Mouse (Mus musculus) heart, embryonic 14.5 days (tissue): ENCODE measurements around the gene Necab3. TPM values are rescaled to one million over a fixed set of nuclear protein-coding genes. Genes with fewer than 3 reads are reported as not detected.

ENCODE experiments used
- ATAC-seq: fragments of 200-750 bp; cut with Nextera tagmentation; 2 replicates; pipeline ENCODE4 v1.8.0; 2017; ENCODE audit warnings: low read depth, moderate TSS enrichment; ENCODE audit not compliant: insufficient number of reproducible peaks, insufficient read depth, low FRiP score
- H3K27ac ChIP-seq, 2 experiments: fragments of 200-500 bp in 1 of 2; fragments of 300-500 bp in 1 of 2; sonication (generic) in 1 of 2; replicated peaks in 1 of 2; 2 replicates each; pipeline ENCODE4 v1.5.1; 2012 to 2014; ENCODE audit warnings: low read depth in 2 of 2, low read length in 2 of 2, control low read depth in 1 of 2, mild to moderate bottlenecking in 1 of 2, mixed read lengths in 1 of 2; ENCODE audit not compliant: control insufficient read depth in 1 of 2, insufficient read depth in 1 of 2
- H3K27me3 ChIP-seq: fragments of 300-500 bp; sonication (generic); 2 replicates; pipeline ENCODE4 v1.6.1; 2014; ENCODE audit warnings: mild to moderate bottlenecking, low read length, control low read depth; ENCODE audit not compliant: control insufficient read depth, insufficient read depth
- H3K36me3 ChIP-seq: fragments of 300-500 bp; sonication (generic); 2 replicates; pipeline ENCODE4 v1.6.1; 2014; ENCODE audit warnings: mild to moderate bottlenecking, control low read depth, low read length, mixed read lengths; ENCODE audit not compliant: control insufficient read depth, insufficient read depth
- H3K4me1 ChIP-seq, 2 experiments: fragments of 200-500 bp in 1 of 2; fragments of 300-500 bp in 1 of 2; sonication (generic) in 1 of 2; 2 replicates each; pipeline ENCODE4 v1.6.1; 2012 to 2014; ENCODE audit warnings: low read length in 2 of 2, control low read depth in 1 of 2, mixed read lengths in 1 of 2; ENCODE audit not compliant: control insufficient read depth in 2 of 2, insufficient read depth in 2 of 2
- H3K4me2 ChIP-seq: fragments of 300-500 bp; sonication (generic); 2 replicates; pipeline ENCODE4 v1.6.1; 2014; ENCODE audit warnings: mild to moderate bottlenecking, low read length
- H3K4me3 ChIP-seq, 2 experiments: fragments of 200-500 bp in 1 of 2; fragments of 300-500 bp in 1 of 2; sonication (generic) in 1 of 2; 2 replicates each; pipeline ENCODE4 v1.5.1; 2012 to 2014; ENCODE audit warnings: low read length in 2 of 2, mild to moderate bottlenecking in 2 of 2, control low read depth in 1 of 2, low read depth in 1 of 2, moderate library complexity in 1 of 2; ENCODE audit not compliant: control insufficient read depth in 1 of 2, insufficient read depth in 1 of 2
- H3K9ac ChIP-seq: fragments of 300-500 bp; sonication (generic); 2 replicates; pipeline ENCODE4 v1.6.1; 2014; ENCODE audit warnings: mild to moderate bottlenecking, low read length
- H3K9me3 ChIP-seq: fragments of 300-500 bp; sonication (generic); 2 replicates; pipeline ENCODE4 v1.6.1; 2016; ENCODE audit warnings: low read length, control low read depth; ENCODE audit not compliant: control insufficient read depth
- WGBS: fragments of 180-500 bp; shearing (Covaris S2); extraction: QIAGEN DNeasy Blood & Tissue Kit; methylation state at CpG from one replicate; pipeline ENCODE4 v1.1.7; 2014; 5-methylcytosine and 5-hydroxymethylcytosine counted together
- polyA plus RNA-seq: library from polyadenylated mRNA; unstranded; fragments of >200 nt; fragmentation: Nextera tagmentation; extraction: Ambion mirVana; gene quantifications from 2 replicates; pipeline ENCODE4 v1.2.1, GENCODE M21; 2014

Necab3 gene
- polyA plus RNA-seq, 1 experiment from 2014 or later = 1.9 TPM

- ATAC-seq = no peak
- no peaks in the 10 kb centered on the region for H3K27me3 ChIP-seq
- peaks cover 22% of the 10 kb centered on the region for H3K36me3 ChIP-seq
- H3K27ac ChIP-seq = no peak overlapping the region
- no peak overlapping the region for H3K4me2 ChIP-seq
- 66% methylated on average over 8 of the region's 8 CpGs for WGBS
- H3K4me3 ChIP-seq = no peak overlapping the region
- no peak overlapping the region for H3K9ac ChIP-seq
- H3K4me1 ChIP-seq = peaks cover 23 to 36% of the 10 kb centered on the region in 2 experiments
- H3K9me3 ChIP-seq = no peaks in the 10 kb centered on the region
Measured at GRCm38 (mm10) chr2:154566641-154567040, 8.0 kb upstream of the Necab3 start.

DNA sequence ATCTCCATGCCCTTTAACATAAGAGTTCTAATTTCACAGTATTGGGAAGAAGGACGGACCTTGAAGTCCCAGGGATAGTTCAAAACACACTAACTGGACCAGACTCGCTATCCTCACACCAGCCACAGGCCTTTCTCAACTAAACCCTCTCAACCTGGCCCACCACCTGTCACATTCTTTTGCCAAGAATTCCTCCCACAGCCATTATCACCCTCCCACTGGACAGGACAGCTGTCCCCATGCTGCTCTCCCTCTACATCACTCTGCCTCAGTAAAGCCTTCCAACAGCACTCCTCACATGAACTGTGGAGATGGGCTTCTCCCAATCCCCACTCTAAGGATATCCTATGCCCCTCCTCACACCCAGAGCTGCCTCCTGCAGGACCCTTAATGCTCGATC, 6.9 kb upstream of the Necab3 start:
- Histone ChIP-seq H3K4me1 (peaks cover 19 to 33% of the 10 kb centered on the region in 2 experiments), H3K36me3 (peaks cover 33% of the 10 kb centered on the region), H3K9me3 (no peaks in the 10 kb centered on the region), H3K27me3 (no peaks in the 10 kb centered on the region), H3K27ac (no peak overlapping the region), H3K4me2 (no peak overlapping the region), H3K9ac (no peak overlapping the region), H3K4me3 (no peak overlapping the region)
- 86% methylated on average over 3 of the region's 3 CpGs for WGBS
- no peak for ATAC-seq

GRCm38 (mm10) chr2:154563612-154564170, 5.0 kb upstream of the Necab3 start:
- ATAC-seq = no peak
- WGBS = 88% methylated on average over 22 of the region's 22 CpGs

DNA sequence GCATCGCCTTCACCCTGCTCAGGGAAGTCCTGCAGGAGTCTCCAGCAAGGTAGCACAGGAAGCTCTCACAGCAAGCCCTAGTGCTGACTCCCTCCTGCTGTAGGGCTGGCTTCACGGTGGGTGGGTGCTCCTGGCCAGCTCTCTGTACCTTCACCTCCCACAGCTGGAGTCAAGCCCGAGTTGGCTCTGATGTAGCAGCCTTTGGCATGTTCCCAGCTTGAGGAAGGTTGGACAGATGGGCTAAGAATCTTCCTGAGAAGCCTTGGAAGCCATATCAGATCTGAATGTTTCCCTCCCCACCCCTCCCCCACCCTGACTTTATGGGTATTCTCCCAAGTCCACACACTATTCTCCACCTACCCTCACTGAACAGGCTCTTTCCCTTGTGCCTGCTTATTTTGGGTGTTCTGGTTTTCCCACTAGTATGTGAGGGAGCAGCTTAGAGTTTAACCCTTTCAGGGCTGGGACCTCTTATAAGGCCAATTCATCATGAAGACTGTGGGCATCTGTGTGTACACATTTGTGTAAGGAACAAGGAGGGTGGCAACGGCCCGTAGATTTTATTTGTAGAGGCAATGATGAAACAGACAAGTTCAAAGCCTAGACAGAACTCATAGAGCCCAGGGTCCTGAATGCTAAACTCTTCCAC, 1.4 kb downstream of the Necab3 start:
- H3K9me3 ChIP-seq = no peaks in the 10 kb centered on the region
- peaks cover 21% of the 10 kb centered on the region for H3K36me3 ChIP-seq
- no peak overlapping the region for H3K4me2 ChIP-seq
- H3K4me3 ChIP-seq = no peak overlapping the region
- ATAC-seq = no peak
- H3K27ac ChIP-seq = no peak overlapping the region
- WGBS = 52% methylated on average over 5 of the region's 5 CpGs
- H3K9ac ChIP-seq = no peak overlapping the region
- peaks cover 10% of the 10 kb centered on the region; the same call in 1 of the 2 replicates for H3K27me3 ChIP-seq
- peaks cover 12 to 21% of the 10 kb centered on the region in 2 experiments; a peak in 3 of 4 replicates for H3K4me1 ChIP-seq

More at GRCm38 (mm10) chr2:154563612-154564170, 5.0 kb upstream of the Necab3 start:
- Histone ChIP-seq H3K4me1 (peaks cover 13 to 27% of the 10 kb centered on the region in 2 experiments; a peak in 3 of 4 replicates), H3K9ac (no peak overlapping the region), H3K27me3 (no peaks in the 10 kb centered on the region), H3K4me3 (no peak overlapping the region), H3K36me3 (peaks cover 39% of the 10 kb centered on the region), H3K9me3 (no peaks in the 10 kb centered on the region), H3K27ac (no peak overlapping the region), H3K4me2 (no peak overlapping the region)

DNA sequence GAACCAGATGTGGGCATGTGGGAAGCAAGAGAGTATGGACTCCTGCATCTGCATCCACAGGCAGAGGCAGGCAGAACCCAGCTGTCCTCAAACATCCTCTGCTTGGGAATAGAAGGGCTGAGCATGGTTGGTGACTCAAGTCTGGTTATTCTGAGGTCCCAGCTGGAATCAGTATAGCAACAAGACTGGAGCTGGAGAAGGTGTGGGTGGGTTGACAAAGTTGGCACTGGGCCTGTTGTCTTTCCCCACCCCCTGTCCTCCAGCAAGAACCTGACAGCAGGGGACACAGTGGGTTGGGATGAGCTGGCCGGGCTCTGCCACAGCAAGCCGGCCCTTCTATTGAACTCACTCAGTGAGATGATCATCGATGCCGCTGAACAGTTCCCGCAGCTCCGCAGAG, 3.5 kb downstream of the Necab3 start:
- no peak overlapping the region for H3K9ac ChIP-seq
- 86% methylated on average over 6 of the region's 6 CpGs for WGBS
- H3K27me3 ChIP-seq = peaks cover 24% of the 10 kb centered on the region
- H3K9me3 ChIP-seq = no peaks in the 10 kb centered on the region
- H3K4me3 ChIP-seq = no peak overlapping the region
- peaks cover 17 to 29% of the 10 kb centered on the region in 2 experiments; a peak in 3 of 4 replicates for H3K4me1 ChIP-seq
- no peak overlapping the region for H3K4me2 ChIP-seq
- H3K36me3 ChIP-seq = peaks cover 3% of the 10 kb centered on the region; the same call in 1 of the 2 replicates
- no peak overlapping the region for H3K27ac ChIP-seq
- ATAC-seq = no peak

GRCm38 (mm10) chr2:154552424-154552907, 6.2 kb downstream of the Necab3 start:
- 18% methylated on average over 27 of the region's 27 CpGs for WGBS
- Histone ChIP-seq H3K9ac (peak overlapping the region; percentile 59), H3K9me3 (no peaks in the 10 kb centered on the region), H3K27me3 (peaks cover 25% of the 10 kb centered on the region), H3K4me2 (peak overlapping the region; percentile 69), H3K27ac (0 out of 4 replicates have a peak overlapping the region, but pooled peaks of 1 of the 2 experiments have one; percentile 19), H3K4me3 (peak overlapping the region; percentile 14 to 31), H3K36me3 (no peaks in the 10 kb centered on the region), H3K4me1 (peaks cover 17 to 32% of the 10 kb centered on the region in 2 experiments)
- peak; percentile 36 for ATAC-seq

DNA sequence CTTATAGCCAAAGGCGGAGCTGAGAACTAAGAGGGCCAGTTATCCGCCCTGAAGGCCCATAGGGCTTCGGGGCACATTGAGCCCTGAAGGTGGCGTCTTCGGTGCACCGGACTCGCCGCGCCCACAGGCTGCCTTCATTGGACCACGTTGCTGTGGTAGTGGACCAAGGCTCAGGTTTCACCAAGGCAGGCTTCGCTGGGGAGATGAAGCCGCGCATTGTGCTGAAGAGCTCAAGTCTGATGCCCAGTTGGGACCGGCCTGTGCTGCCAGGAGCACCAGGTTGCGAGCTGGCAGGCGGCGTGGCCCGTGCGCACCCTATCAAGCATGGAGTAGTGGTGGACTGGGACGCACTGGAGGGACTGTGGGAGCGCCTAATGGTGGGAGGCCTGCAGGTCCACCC, 6.8 kb downstream of the Necab3 start:
- Histone ChIP-seq H3K9ac (peak overlapping the region; percentile 59), H3K36me3 (no peaks in the 10 kb centered on the region), H3K27ac (0 out of 4 replicates have a peak overlapping the region, but pooled peaks of 1 of the 2 experiments have one; percentile 19), H3K27me3 (peaks cover 25% of the 10 kb centered on the region), H3K9me3 (no peaks in the 10 kb centered on the region), H3K4me3 (peak overlapping the region; percentile 14 to 31), H3K4me2 (peak overlapping the region; percentile 69), H3K4me1 (peaks cover 15 to 29% of the 10 kb centered on the region in 2 experiments)
- 26% methylated on average over 21 of the region's 21 CpGs for WGBS
- ATAC-seq = no peak; the same call in 1 of the 2 replicates
